Mouse (Mus musculus) retina, embryonic 14.5 days (tissue): ENCODE measurements around the gene Map1b.

ENCODE experiments used
- DNase-seq: peaks from one replicate; pipeline ENCODE4 v3.0.0-alpha.2; 2015; ENCODE audit warnings: low spot score

Map1b gene

GRCm38 (mm10) chr13:99447002-99447401 lies 69.3 kb downstream of the Map1b start:
- DNase-seq: no peak

- DNase-seq: peak; percentile 78
These were observed 71.5 kb downstream of the Map1b start for GRCm38 (mm10) chr13:99444880-99445279.

DNA sequence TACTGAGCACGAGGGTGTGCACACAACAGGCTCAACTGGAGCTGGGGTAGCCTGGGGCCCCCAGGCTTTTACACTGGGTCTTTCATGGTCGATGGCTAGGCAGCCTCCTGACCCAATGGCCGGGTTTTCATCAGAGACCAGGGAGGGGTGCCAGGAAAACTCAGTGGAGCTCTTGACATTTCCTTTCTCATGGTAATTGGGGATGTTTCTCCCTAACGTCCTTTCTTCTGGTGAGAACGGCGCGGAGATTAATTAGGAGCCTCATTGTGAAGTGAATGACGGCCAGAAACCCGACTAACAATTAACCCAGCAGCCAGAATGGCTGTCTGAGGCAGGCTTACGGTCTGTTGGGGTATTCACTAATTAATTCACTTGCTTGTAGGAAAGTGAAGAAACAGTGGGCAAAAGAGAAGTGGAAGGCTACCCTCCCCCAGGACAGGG lies 71.9 kb downstream of the Map1b start:
- DNase-seq: peak; percentile 89

- DNase-seq: no peak
These were observed 72.7 kb downstream of the Map1b start for GRCm38 (mm10) chr13:99443484-99444175.

- no peak for DNase-seq
These were observed 73.7 kb downstream of the Map1b start for GRCm38 (mm10) chr13:99442434-99443249.

DNA sequence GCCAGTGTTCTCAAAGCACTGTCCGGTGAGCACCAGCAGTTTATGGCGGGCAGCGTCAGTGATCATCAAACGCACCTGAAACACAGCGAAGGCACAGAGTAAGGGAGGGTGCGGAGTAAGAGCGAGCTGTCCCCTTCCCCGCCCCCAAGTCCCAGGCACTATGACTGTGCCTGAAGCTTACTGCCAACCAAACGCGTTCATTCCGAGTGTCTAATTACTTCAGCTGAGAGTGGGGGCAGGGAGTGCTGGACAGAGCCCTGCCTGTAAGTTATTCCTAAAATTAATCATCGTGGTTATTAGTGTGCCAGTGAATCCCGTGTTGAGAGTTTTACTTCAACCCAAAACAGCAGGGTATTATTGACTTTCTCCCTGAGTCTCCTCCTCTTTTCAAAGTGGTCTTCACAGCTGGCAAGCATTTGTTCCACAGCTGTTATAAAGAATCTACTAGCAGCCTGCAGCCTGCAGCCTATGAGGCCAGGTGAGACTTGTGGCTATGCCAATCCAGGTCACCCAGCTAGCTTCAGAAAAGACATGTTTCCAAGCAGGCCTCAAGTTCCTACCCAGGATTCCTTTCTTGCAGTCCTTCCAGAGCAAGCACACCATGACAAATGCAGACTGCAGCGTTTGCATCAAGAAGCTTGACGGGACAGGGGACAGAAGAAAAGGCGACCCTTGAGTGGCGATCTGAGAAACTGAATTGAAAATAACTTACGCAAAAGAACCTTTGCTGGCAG lies 74.5 kb downstream of the Map1b start:
- no peak for DNase-seq

- DNase-seq: no peak
These were observed 76.1 kb downstream of the Map1b start for GRCm38 (mm10) chr13:99440228-99440627.

DNA sequence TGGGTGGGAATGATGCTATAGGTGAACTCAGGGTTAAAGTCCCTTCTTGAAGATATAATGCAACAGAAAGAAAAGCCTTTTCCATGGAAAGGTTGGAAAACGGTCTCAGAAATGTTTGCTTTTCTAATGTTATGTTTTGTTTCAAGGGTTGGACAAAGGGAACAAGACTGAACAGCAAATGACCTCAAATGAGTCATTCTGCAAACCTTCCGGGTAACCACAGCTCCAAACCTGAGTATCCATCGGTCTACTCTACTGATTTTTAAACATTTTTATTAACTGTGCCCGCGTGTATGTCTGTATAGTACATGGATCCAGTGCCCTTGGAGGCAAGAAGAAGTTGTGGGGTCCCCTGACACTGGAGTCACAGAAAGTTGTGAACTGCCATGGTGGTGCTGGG lies 77.0 kb downstream of the Map1b start:
- DNase-seq: no peak

- no peak for DNase-seq
These were observed 79.3 kb downstream of the Map1b start for GRCm38 (mm10) chr13:99437051-99437450.

DNA sequence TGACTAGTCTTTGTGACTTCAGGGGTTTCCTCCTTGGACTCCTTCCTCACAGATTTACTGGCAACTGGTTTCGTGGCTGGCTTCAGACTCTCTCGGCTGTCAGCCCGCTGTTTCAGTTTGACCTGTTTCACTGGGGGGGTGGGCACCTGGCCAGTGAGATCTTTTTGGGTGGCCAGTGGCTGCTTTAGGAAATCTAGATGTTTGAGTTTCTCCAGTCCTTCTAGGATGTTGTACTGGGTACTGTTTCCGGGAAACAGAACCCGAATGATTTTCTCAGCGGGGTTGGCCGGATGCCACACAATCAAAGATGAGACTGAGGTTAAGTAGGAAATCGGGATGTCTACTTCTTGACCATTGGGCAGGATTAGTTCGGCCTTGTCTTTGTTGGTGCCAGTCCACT lies 81.8 kb downstream of the Map1b start:
- DNase-seq: no peak

- no peak for DNase-seq
These were observed 83.0 kb downstream of the Map1b start for GRCm38 (mm10) chr13:99433068-99434008.

DNA sequence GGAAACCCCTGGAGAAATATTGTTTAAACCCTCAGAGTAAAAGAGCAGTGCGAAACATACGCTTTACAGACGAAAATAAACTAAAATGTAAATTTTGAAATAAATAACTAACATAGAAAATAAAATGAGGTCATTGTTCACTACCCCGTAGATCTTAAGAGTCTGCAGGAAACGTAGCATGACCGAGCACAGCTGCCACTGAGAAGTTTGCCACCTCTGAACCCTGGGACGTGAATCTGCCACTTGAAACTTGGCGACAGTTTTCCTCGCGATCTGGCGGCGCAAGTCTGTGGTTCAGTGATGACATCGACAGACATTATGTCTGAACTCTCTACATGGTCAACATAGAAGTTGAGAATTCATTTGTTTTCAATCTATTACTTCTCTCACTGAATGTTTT lies 92.8 kb downstream of the Map1b start:
- DNase-seq: no peak

DNA sequence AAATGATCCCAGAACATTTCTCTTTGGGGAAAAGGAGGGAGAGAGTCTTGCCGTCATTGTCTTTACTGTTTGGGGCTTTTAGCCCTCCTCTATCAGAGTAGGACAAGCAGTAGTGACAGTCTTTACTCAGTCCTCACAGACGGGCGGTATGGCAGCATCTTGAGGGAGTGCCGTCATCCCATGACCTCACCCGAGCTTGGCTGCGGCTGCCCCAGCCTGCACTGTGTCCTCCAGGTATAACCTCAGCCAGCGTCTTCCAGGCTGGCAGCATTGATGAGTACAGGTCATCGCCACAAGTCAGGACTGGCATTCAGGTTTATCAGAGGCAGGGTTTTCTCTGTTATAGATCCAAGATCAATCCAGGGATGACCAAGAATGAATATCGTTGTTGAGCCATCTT lies 99.7 kb downstream of the Map1b start:
- DNase-seq: no peak

- DNase-seq: no peak
These were observed 102.0 kb downstream of the Map1b start for GRCm38 (mm10) chr13:99414352-99414742.

DNA sequence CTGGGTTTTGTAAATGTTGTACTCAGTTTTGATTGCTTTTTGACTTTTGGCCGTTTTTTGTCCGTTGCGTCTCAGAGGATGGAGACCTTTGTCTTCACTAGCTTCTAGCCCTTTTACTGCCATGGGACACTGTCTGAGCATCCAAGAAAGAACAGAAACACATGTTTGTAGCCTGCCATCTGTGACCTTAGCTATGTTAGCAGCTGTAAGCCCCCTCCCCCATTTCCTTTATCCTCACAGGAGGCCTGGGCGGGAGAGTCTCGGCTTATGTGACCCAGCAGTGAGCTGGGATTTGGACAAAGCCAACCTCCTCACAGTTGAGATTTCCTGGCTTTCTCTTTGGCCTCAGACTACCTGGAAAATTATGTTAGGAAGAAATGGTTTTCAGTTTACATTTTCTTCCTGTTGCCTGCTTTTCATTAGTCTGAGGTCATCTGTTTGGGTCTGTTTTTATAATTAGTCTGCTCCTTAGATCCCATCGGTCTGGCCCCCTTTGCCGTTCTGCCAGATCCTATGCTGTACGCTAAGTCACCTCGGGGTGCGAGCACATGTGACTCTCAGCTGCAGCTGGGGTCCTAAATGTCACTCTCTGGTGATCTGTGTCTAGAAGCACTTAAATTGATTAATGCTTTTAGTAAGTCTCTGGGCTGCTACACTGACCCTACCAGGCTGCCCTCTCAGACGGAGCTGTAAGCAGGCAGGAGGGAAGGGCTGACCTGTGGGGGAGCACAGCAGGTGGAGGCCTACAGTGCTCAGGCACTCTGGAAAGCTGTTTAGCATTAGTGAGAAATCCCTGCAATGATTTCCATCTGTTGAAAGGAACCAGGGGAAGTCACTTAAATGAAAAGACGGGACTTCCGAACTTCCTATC lies 102.6 kb downstream of the Map1b start:
- DNase-seq: peak; percentile 56

- DNase-seq: no peak
These were observed 103.8 kb downstream of the Map1b start for GRCm38 (mm10) chr13:99412477-99413080.

DNA sequence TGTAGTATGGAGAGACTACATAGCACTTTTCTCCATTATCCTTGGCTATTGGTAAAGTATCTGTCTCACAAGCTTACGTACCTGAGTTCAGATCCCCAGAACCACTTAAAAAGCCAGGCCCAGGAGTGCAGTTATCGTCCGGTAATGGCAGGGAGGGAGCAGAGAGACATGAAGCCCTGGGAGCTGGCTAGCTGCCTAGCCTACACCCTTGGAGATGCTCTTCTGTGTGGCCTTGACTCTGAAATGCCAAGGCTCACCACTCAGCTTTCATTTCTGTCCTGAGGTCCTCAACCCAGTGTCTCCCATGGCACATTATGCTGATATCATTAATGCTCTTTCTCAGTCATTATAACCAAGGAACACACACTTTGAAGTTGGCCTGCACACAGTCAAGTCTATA lies 104.6 kb downstream of the Map1b start:
- DNase-seq: no peak

GRCm38 (mm10) chr13:99410611-99411515 lies 105.5 kb downstream of the Map1b start:
- no peak for DNase-seq

- DNase-seq: no peak
These were observed 107.1 kb downstream of the Map1b start for GRCm38 (mm10) chr13:99409216-99409615.
